Mouse (Mus musculus) CH12.LX (cell line): Measurements from ENCODE around the gene Pabpn1l.

Source experiments
- CTCF ChIP-seq, 2 experiments: IDR thresholded peaks in 1 of 2; conservative IDR thresholded peaks in 1 of 2; 2 replicates each; pipeline ENCODE4 v1.5.1; 2011 to 2012; ENCODE audit warnings: low read depth in 2 of 2, low read length in 2 of 2, improper control_type of control experiment in 1 of 2, inconsistent platforms in 1 of 2, mild to moderate bottlenecking in 1 of 2, moderate library complexity in 1 of 2
- HCFC1 ChIP-seq: IDR thresholded peaks from 2 replicates; pipeline ENCODE4 v1.6.1; 2012; ENCODE audit warnings: low read depth, mild to moderate bottlenecking, inconsistent platforms, low read length, improper control_type of control experiment
- MAZ ChIP-seq: IDR thresholded peaks from 2 replicates; pipeline ENCODE4 v1.6.1; 2012; ENCODE audit warnings: low read depth, mild to moderate bottlenecking, inconsistent platforms, low read length, improper control_type of control experiment, moderate library complexity
- MYC ChIP-seq: IDR thresholded peaks from 2 replicates; pipeline ENCODE4 v1.6.1; 2011; ENCODE audit warnings: low read depth, mild to moderate bottlenecking, improper control_type of control experiment, low read length
- POLR2A ChIP-seq: IDR thresholded peaks from 2 replicates; pipeline ENCODE4 v1.6.1; 2011; ENCODE audit warnings: low read depth, mild to moderate bottlenecking, improper control_type of control experiment, low read length
- UBTF ChIP-seq: IDR thresholded peaks from 2 replicates; pipeline ENCODE4 v1.6.1; 2012; ENCODE audit warnings: low read depth, mild to moderate bottlenecking, inconsistent platforms, low read length, improper control_type of control experiment, moderate library complexity
- USF1 ChIP-seq: IDR thresholded peaks from 2 replicates; pipeline ENCODE4 v1.6.1; 2014; ENCODE audit warnings: low read depth, mild to moderate bottlenecking, inconsistent platforms, low read length, improper control_type of control experiment
- ZC3H11A ChIP-seq: IDR thresholded peaks from 2 replicates; pipeline ENCODE4 v1.6.1; 2012; ENCODE audit warnings: low read depth, mild to moderate bottlenecking, inconsistent platforms, low read length, improper control_type of control experiment

DNA sequence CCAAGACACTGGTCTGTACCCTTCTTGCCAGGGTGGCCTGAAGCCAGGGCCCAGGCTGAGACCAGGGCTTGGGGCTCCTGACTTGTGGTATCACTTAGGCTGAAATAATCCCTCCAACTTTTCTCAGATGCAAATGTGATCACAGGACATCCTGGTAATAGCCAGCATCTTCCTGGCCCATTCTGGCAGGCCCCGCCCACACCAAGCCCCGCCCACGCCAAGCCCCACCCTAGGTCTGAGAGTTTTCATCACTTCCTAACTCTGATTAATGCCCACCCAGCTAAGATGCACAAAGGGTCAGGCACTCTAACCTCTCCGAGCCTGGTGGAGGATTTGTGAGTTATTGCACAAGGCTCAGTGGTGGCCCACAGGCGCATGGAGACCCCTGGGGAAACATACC lies 2.1 kb downstream of the Pabpn1l start:
- TF ChIP-seq CTCF (conservative IDR thresholded peaks at IDR 0.05 in 1 of 2, IDR thresholded peaks at IDR 0.05 in 1 of 2; ENCODE audit: low read depth in 2 of 2, low read length in 2 of 2): no peak
- no peak for TF ChIP-seq UBTF
- no peak for TF ChIP-seq USF1
- no peak for TF ChIP-seq POLR2A
- no peak for TF ChIP-seq MYC
- no peak for TF ChIP-seq HCFC1
- TF ChIP-seq ZC3H11A: no peak
- TF ChIP-seq MAZ: no peak
